Mouse (Mus musculus): ENCODE results near the gene Prelp.

Gene Prelp

GRCm38 (mm10) chr1:133900825-133901224 lies 20.4 kb downstream of the Prelp start:
- in situ Hi-C loops (cut with MseI, MboI), result loop anchor here in 1 of 2 experiments (5.0 kb wide), 1 partner anchor 164 kb away; no protein-coding TSS in a partner anchor

GRCm38 (mm10) chr1:133899043-133899542 lies 22.1 kb downstream of the Prelp start:
- in situ Hi-C loops (cut with MseI, MboI), result loop anchor here in 1 of 2 experiments (5.0 kb wide), 1 partner anchor 162 kb away; no protein-coding TSS in a partner anchor

- in situ Hi-C loops (cut with MseI, MboI), result loop anchor here in 1 of 2 experiments (5.0 kb wide), 1 partner anchor 160 kb away; no protein-coding TSS in a partner anchor
Observed at GRCm38 (mm10) chr1:133897293-133897692, 23.9 kb downstream of the Prelp start.

GRCm38 (mm10) chr1:133891489-133891888 lies 29.7 kb downstream of the Prelp start:
- in situ Hi-C loops (cut with MseI, MboI), result no loop called here

- in situ Hi-C loops (cut with MseI, MboI), result no loop called here
Observed at GRCm38 (mm10) chr1:133889949-133890598, 31.1 kb downstream of the Prelp start.

- in situ Hi-C loops (cut with MseI, MboI), result no loop called here
Observed at GRCm38 (mm10) chr1:133887538-133888250, 33.5 kb downstream of the Prelp start.

GRCm38 (mm10) chr1:133887044-133887443 lies 34.2 kb downstream of the Prelp start:
- in situ Hi-C loops (cut with MseI, MboI), result no loop called here

GRCm38 (mm10) chr1:133886431-133886830 lies 34.8 kb downstream of the Prelp start:
- in situ Hi-C loops (cut with MseI, MboI), result no loop called here

- in situ Hi-C loops (cut with MseI, MboI), result no loop called here
Observed at GRCm38 (mm10) chr1:133885811-133886210, 35.4 kb downstream of the Prelp start.

- in situ Hi-C loops (cut with MseI, MboI), result no loop called here
Observed at GRCm38 (mm10) chr1:133884746-133885145, 36.5 kb downstream of the Prelp start.

GRCm38 (mm10) chr1:133884090-133884489 lies 37.1 kb downstream of the Prelp start:
- in situ Hi-C loops (cut with MseI, MboI), result no loop called here

GRCm38 (mm10) chr1:133882283-133883217 lies 38.7 kb downstream of the Prelp start:
- in situ Hi-C loops (cut with MseI, MboI), result no loop called here

- in situ Hi-C loops (cut with MseI, MboI), result no loop called here
Observed at GRCm38 (mm10) chr1:133881813-133882212, 39.4 kb downstream of the Prelp start.

- in situ Hi-C loops (cut with MseI, MboI), result no loop called here
Observed at GRCm38 (mm10) chr1:133878825-133879423, 42.3 kb downstream of the Prelp start.

GRCm38 (mm10) chr1:133876936-133877335 lies 44.3 kb downstream of the Prelp start:
- in situ Hi-C loops (cut with MseI, MboI), result no loop called here

GRCm38 (mm10) chr1:133873086-133873813 lies 48.0 kb downstream of the Prelp start:
- in situ Hi-C loops (cut with MseI, MboI), result no loop called here

- in situ Hi-C loops (cut with MseI, MboI), result no loop called here
Observed at GRCm38 (mm10) chr1:133871241-133871640, 50.0 kb downstream of the Prelp start.

- in situ Hi-C loops (cut with MseI, MboI), result no loop called here
Observed at GRCm38 (mm10) chr1:133869221-133869620, 52.0 kb downstream of the Prelp start.

- in situ Hi-C loops (cut with MseI, MboI), result no loop called here
Observed at GRCm38 (mm10) chr1:133863257-133863997, 57.8 kb downstream of the Prelp start.

GRCm38 (mm10) chr1:133861028-133861427 lies 60.2 kb downstream of the Prelp start:
- in situ Hi-C loops (cut with MseI, MboI), result no loop called here

Measured in mouse trophoblast stem cell (cell line).